Mouse (Mus musculus) thymus, adult 2 months (tissue): ENCODE measurements around the gene Ech1. TPM values are rescaled to one million over a fixed set of nuclear protein-coding genes. Genes with fewer than 3 reads are reported as not detected.

ENCODE experiments used
- DNase-seq: peaks from one replicate; pipeline ENCODE4 v3.0.0; 2021
- H3K27ac ChIP-seq: fragments of 200-500 bp; 2 replicates; pipeline ENCODE4 v1.5.1; 2012; ENCODE audit warnings: low read length, control low read depth; ENCODE audit not compliant: control insufficient read depth, insufficient read depth
- H3K27me3 ChIP-seq: fragments of 200-500 bp; 2 replicates; pipeline ENCODE4 v1.6.1; 2012; ENCODE audit warnings: mild to moderate bottlenecking, low read length, moderate library complexity, mixed read lengths; ENCODE audit not compliant: control insufficient read depth, insufficient read depth
- H3K36me3 ChIP-seq: fragments of 200-500 bp; 2 replicates; pipeline ENCODE4 v1.6.1; 2012; ENCODE audit warnings: mild to moderate bottlenecking, low read length, moderate library complexity; ENCODE audit not compliant: control insufficient read depth, insufficient read depth
- H3K4me1 ChIP-seq: fragments of 200-500 bp; replicated peaks from 2 replicates; pipeline ENCODE4 v1.6.1; 2012; ENCODE audit warnings: low read length; ENCODE audit not compliant: control insufficient read depth, insufficient read depth
- H3K4me3 ChIP-seq: fragments of 200-500 bp; 2 replicates; pipeline ENCODE4 v1.5.1; 2012; ENCODE audit warnings: mild to moderate bottlenecking, low read length, control low read depth, moderate library complexity; ENCODE audit not compliant: control insufficient read depth, insufficient read depth
- CTCF ChIP-seq: fragments of 200-500 bp; IDR thresholded peaks from 2 replicates; pipeline ENCODE4 v1.5.1; 2012; ENCODE audit warnings: mild to moderate bottlenecking, control low read depth, low read length, moderate library complexity, borderline replicate concordance; ENCODE audit not compliant: control insufficient read depth, poor library complexity, insufficient read depth; ENCODE audit errors: extremely low read depth
- POLR2A ChIP-seq: fragments of 200-500 bp; IDR thresholded peaks from 2 replicates; pipeline ENCODE4 v1.6.1; 2012; ENCODE audit warnings: mild to moderate bottlenecking, low read length, control low read depth, moderate library complexity; ENCODE audit not compliant: control insufficient read depth, poor library complexity, insufficient read depth; ENCODE audit errors: extremely low read depth
- WGBS: fragments of 180-500 bp; shearing (Covaris S2); methylation state at CpG from one replicate; pipeline ENCODE4 v1.1.7; 2018; 5-methylcytosine and 5-hydroxymethylcytosine counted together
- polyA plus RNA-seq: library from polyadenylated mRNA; depleted of rRNA; stranded (reverse); fragments of >200 nt; gene quantifications from 2 replicates; pipeline ENCODE4 v1.2.3, GENCODE M21; 2012

Ech1 gene
- polyA plus RNA-seq, 1 experiment = 359 TPM

- peak; percentile 64 for DNase-seq
- TF ChIP-seq CTCF (no peak), POLR2A (no peak)
- no peak overlapping the region for H3K27ac ChIP-seq
- no peaks in the 10 kb centered on the region for H3K27me3 ChIP-seq
- 47% methylated on average over 2 of the region's 2 CpGs for WGBS
- no peak overlapping the region for H3K4me3 ChIP-seq
- peaks cover 54% of the 10 kb centered on the region for H3K4me1 ChIP-seq
- H3K36me3 ChIP-seq = peaks cover 8% of the 10 kb centered on the region
Measured at GRCm38 (mm10) chr7:28793834-28794233, 31.2 kb upstream of the Ech1 start.

GRCm38 (mm10) chr7:28794496-28794895 lies 30.5 kb upstream of the Ech1 start:
- Histone ChIP-seq H3K4me1 (peaks cover 51% of the 10 kb centered on the region), H3K36me3 (peaks cover 9% of the 10 kb centered on the region), H3K27me3 (no peaks in the 10 kb centered on the region), H3K27ac (no peak overlapping the region), H3K4me3 (no peak overlapping the region)
- 91% methylated on average over 3 of the region's 3 CpGs for WGBS
- TF ChIP-seq CTCF = no peak
- TF ChIP-seq POLR2A = no peak
- DNase-seq = no peak

- peak overlapping the region; percentile 52 for H3K27ac ChIP-seq
- no peaks in the 10 kb centered on the region for H3K27me3 ChIP-seq
- peaks cover 9% of the 10 kb centered on the region for H3K36me3 ChIP-seq
- H3K4me3 ChIP-seq = peak overlapping the region; percentile 18
- DNase-seq = no peak
- 50% methylated on average over 15 of the region's 15 CpGs for WGBS
- peaks cover 49% of the 10 kb centered on the region for H3K4me1 ChIP-seq
- TF ChIP-seq CTCF (no peak), POLR2A (no peak)
Measured at GRCm38 (mm10) chr7:28795832-28796231, 29.2 kb upstream of the Ech1 start.

GRCm38 (mm10) chr7:28796562-28796975 lies 28.4 kb upstream of the Ech1 start:
- peak; percentile 100 for TF ChIP-seq CTCF
- TF ChIP-seq POLR2A = no peak
- Histone ChIP-seq H3K36me3 (peaks cover 9% of the 10 kb centered on the region), H3K27ac (peak overlapping the region; percentile 52), H3K4me3 (peak overlapping the region; percentile 30), H3K4me1 (peaks cover 46% of the 10 kb centered on the region), H3K27me3 (no peaks in the 10 kb centered on the region)
- DNase-seq = peak; percentile 71
- 16% methylated on average over 32 of the region's 32 CpGs for WGBS

- peaks cover 42% of the 10 kb centered on the region for H3K4me1 ChIP-seq
- TF ChIP-seq POLR2A (no peak), CTCF (no peak)
Measured at GRCm38 (mm10) chr7:28799994-28800393, 25.0 kb upstream of the Ech1 start.

GRCm38 (mm10) chr7:28801451-28801850 lies 23.6 kb upstream of the Ech1 start:
- peaks cover 9% of the 10 kb centered on the region for H3K36me3 ChIP-seq
- peaks cover 30% of the 10 kb centered on the region for H3K4me1 ChIP-seq
- DNase-seq = no peak
- H3K4me3 ChIP-seq = no peak overlapping the region
- WGBS = 92% methylated on average over 3 of the region's 3 CpGs
- no peaks in the 10 kb centered on the region for H3K27me3 ChIP-seq
- H3K27ac ChIP-seq = no peak overlapping the region
- TF ChIP-seq POLR2A = no peak
- TF ChIP-seq CTCF = no peak

More at GRCm38 (mm10) chr7:28799994-28800393, 25.0 kb upstream of the Ech1 start:
- 15% methylated on average over 9 of the region's 9 CpGs for WGBS
- no peaks in the 10 kb centered on the region for H3K27me3 ChIP-seq
- peak; percentile 43 for DNase-seq
- H3K36me3 ChIP-seq = peaks cover 9% of the 10 kb centered on the region
- H3K27ac ChIP-seq = peak overlapping the region; percentile 88
- no peak overlapping the region for H3K4me3 ChIP-seq
